ENCODE assay signal across 17 mouse cellular contexts in the genomic region with DNA sequence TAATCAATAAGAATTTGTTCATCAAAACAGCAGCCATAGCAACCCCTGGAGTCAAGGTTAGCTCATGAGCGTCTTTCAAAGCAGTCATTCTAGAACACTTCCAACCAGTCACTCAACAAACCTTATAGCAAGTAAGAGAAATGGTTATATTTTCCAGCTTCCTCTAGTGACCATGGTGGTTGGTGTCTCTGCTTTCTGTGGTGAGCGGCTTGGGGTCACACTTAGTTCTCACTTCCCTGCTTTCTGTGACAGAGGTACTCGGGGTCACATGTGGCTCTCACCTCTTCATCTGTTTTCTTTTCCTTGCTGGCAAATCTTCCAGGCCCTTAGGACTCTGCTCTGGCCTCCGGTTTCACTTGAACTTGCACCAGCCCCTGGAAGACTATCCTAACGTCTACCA. TPM values are rescaled to one million over a fixed set of nuclear protein-coding genes. Genes with fewer than 3 reads are reported as not detected.
"Had no signal": no experiment of that assay in that cellular context is flagged by ENCODE, and none has a peak within 500 bp of the region (broad histone marks: within the 10 kb centered on the region; RNA-seq: fewer than 3 reads in every experiment).

No protein-coding gene starts in this region.

- H3K9me3 ChIP-seq: neural tube, embryonic 12.5 days; neural tube, embryonic 13.5 days; neural tube, embryonic 15.5 days; stomach, embryonic 15.5 days had no signal

- H3K36me3 ChIP-seq: neural tube, embryonic 12.5 days; neural tube, embryonic 13.5 days; neural tube, embryonic 15.5 days; stomach, embryonic 15.5 days had no signal

- H3K4me1 ChIP-seq: neural tube, embryonic 12.5 days; neural tube, embryonic 13.5 days; neural tube, embryonic 15.5 days; stomach, embryonic 15.5 days had no signal

- H3K27ac ChIP-seq: neural tube, embryonic 12.5 days; neural tube, embryonic 13.5 days; neural tube, embryonic 15.5 days; stomach, embryonic 15.5 days; stomach, postnatal 0 days had no signal

- H3K4me3 ChIP-seq: neural tube, embryonic 12.5 days; neural tube, embryonic 13.5 days; neural tube, embryonic 15.5 days; stomach, embryonic 15.5 days had no signal

- H3K27me3 ChIP-seq: neural tube, embryonic 12.5 days; neural tube, embryonic 13.5 days; neural tube, embryonic 15.5 days; stomach, embryonic 15.5 days had no signal

- H3K9ac ChIP-seq: neural tube, embryonic 12.5 days; neural tube, embryonic 13.5 days; neural tube, embryonic 15.5 days; stomach, embryonic 15.5 days had no signal

- H3K4me2 ChIP-seq: neural tube, embryonic 12.5 days; neural tube, embryonic 13.5 days; neural tube, embryonic 15.5 days; stomach, embryonic 15.5 days had no signal

- DNase-seq: retina, postnatal 1 day; right cerebral cortex, adult 18-20 months; right cerebral cortex, postnatal 14 days; right cerebral cortex, postnatal 25 days; spleen, adult 18-20 months; thymus, adult 18-20 months; thymus, adult 2 months; thymus, postnatal 14 days; thymus, postnatal 25 days; thymus, postnatal 36 days; thymus, postnatal 4 days had no signal

RNA-seq across cellular contexts. Expression of gene Slc28a3, which starts 8.6 kb away (rescaled TPM):
- polyA plus RNA-seq: neural tube, embryonic 12.5 days; neural tube, embryonic 14.5 days; neural tube, embryonic 15.5 days had no signal
